Mouse (Mus musculus) spleen, adult 18-20 months (tissue): ENCODE results near the gene Ano6.

Experiments
- DNase-seq, 2 experiments: peaks; one replicate each; pipeline ENCODE4 v3.0.0; 2022; ENCODE audit warnings: mixed read lengths in 2 of 2

The Ano6 gene

DNA sequence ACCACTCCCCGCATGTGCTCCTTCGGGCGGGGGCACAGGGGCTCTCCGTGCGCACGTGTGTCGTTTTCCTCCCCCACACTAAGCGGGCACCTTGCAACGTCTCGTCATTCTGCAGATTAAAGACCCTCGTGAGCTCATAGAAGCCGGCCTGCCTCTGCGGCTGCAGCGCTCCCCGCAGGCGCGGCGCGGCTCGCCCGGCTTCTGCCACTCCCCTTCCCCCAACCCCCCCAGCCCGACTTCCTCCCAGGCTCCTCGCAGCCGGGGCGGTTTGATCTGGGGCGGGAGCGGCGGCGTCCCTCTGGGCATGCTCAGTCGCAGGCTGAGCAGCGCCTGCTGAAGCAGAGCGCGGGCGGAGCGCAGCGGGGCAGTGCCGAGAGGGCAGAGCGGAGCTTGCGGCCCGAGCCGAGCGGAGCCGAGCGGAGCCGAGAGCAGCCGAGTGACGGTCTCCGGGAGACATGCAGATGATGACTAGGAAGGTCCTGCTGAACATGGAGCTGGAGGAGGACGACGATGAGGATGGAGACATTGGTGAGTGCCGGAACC is at the start of gene Ano6:
TSS of gene Ano6 (plus strand) at position 315 of the 543 bp plus-strand sequence.
- DNase-seq, result peak; percentile 90 to 92

DNA sequence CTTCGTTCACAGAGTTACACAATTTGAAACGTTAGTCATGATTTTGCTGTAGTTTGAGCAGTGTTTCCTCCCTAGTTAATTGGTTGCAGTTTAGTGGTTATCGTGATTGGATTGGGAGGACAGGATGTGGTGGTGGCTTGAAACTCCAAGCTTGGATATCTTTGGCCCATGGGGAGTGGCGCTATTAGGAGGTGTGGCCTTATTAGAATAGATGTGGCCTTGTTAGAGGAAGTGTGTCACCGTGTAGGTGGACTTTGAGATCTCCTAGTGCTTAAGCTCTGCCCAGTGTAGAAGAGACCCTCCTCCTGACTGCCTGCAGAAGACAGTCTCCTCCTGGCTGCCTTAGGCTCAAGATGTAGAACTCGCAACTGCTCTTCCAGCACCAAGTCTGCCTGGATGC is 47.7 kb upstream of the Ano6 start:
- no peak for DNase-seq

DNA sequence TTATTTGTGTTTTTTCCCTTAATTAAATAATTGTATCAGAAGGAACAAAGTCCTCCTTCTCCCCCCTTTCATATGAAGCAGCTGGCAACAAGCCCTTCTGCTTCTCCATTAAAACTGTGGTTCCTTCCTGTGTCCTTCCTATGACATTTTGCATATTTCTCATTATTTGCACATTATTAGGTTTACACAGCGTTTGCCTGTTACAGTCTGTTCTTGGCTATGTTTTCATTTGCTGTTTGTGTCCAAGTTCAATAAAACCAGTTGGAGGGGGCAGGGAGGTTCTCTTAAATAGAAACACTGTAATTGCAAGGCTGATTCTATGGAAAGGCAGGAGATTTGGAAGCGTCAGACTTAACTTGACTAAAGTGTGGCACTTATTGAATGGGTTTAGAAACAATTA is 46.8 kb upstream of the Ano6 start:
- no peak for DNase-seq

DNA sequence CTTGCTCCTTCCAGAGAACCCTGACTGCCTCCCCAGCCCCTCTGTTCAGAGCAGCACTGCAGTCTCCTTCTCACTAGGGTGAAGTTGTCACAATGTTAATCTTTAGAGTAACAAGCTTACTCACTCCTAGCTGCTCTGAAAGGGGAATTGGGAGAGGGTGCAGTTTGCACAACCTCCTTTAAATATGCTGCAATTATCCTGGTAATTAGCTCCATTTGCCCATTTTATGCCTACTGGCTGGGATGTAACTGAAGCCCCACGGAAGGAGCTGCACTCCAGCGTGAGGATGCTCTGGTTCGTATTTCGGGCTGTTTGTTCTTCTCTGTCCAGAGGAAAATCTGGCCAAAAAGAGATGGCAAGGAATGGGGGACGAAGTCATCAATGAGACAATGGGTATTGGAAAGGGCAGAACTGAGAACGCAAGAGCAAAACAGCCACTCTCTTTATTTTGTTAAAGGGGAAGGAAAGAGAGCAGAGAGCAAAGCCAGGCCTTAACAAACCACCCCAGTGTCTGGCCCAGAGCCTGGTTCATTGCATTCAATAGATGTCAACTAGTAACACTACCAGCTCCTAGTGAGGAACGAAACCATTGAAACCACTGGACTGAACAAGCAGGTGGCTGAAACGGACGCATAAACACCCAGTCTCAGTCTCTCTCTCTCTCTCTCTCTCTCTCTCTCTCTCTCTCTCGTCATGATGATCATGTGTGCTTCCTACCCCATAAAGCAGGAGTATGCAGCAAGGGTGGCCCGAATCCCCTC is 45.1 kb upstream of the Ano6 start:
- DNase-seq, result no peak

DNA sequence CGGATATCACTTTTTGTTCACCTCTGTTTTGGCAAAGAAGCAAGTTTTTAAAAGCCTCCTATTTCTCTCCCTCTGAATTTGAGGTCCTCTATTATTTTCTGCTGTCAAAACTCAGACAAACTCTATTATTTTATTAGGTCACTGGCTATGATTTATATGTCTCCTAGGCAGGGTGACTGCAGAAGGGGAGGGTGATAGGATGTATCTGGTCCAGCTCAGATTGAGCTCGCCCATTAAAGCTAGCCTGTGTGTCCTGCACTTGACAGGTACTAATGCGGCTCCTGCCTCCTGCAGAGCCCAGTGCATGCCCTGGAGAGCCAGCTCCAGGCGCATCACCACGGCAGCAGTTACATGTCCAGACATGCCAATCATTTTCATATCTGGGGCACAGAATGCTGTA is 44.1 kb upstream of the Ano6 start:
- no peak for DNase-seq

DNA sequence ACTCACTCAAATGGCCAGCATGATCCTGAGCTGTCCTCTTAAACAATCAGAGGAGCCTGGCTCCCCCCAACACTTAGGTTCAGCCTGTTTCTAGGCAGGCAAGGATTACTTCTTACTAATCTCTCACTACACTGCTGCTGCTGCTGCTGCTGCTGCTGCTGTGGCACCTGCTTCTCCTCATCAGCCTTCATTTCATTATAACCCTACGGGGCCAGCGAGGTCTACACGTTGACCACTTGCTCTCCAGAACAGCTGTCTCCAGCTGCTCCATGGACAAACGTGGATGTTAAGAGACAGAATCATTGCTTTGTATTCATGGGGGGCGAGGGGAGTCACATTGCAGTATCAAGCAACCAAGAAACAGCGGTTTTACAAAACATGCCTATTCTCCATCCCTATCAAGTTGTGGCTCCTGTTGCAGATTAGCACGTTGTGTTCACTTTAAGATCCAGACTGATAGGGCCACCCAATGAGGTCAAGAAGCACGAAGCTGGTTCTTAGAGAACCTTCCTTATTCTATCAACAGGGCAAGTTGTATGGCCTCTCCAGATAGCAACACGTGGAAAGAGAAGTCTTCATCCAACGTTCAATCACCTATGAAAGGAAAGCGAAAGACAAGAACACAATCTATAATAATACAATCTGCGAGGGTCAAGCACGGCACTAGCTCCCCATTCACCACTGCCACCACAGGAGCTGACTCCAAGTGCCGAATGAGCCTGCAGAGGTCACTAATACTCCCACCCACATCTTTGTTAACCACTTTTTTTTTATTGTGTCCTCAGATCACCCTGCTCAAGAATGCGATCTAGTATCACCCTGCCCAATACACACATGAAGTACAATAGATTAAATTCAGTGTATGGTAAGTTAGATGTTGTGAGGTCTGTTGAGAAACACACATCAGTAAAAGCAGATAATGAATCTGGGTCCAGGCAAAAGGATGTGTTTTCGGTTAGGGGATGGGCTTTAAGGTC is 43.4 kb upstream of the Ano6 start:
- DNase-seq, result no peak

DNA sequence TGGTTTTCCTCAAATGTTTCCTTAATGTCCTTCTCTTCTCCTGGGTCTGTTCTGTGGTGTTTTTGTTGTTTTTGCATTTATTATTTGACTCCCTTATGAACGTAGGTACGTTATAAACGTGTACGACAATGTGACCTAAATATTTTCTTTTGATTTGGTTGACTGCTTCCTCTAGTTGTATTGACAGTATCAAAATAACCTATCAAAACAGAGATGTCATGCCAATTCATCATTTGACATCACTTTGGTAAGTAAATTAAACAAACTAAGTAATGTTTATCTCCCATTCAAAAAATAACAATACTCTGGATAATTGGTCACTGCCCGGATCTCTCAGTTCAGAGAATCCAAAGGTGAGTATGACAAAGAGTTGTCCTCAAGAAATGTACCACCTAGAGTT is 41.4 kb upstream of the Ano6 start:
- no peak for DNase-seq

DNA sequence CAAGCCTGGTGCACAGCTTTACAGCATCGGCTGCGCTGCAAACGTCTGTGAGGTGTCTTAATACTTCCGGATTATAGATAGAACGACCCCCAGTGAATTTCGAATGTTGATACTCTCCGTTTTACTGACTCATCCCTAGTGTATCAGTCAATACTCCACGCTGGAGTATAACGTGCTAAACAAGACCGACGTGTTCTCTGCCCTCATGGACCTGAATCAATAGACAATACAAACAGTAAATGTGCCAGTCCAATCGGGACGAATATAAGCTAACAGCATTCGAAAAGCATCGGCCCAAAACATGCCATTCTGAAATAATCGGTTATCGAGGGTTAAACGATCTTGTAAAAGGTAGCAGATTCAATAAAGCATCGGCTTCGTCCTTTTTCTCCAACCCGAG is 40.6 kb upstream of the Ano6 start:
- no peak for DNase-seq

DNA sequence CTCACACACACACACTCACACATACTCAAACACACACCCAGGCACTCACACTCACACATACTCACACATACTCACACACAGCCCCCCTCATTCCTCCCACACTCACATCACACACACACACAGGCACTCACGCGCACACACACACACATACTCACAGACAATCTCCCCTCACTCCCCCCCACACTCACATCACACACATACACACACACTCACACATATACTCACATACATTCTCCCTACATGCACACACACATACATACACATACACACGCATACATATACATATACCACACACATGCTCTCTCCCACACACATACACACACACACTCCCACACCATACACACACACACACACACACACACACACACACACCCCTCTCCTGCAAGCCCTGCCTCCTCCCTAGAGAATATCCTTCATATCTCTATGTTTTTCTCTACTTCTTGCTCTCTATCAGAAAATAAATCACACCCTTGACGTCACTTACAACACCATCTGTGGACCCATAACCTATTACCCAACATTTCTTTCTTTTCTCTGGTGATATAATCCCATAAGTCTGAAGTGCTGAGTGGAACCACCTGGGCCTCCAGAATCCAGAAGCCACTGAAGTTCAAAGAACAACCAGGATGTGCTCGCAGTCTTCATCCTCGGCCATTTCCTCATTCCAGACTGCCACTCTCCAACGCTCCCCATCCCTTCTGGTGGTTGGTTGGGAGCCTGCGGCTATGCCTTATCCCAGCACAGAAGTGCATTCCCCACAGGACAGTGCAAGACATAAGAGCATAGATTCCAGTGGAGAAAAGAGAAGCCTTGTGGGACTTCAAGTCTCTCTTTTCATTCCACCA is 38.6 kb upstream of the Ano6 start:
- DNase-seq, result no peak

DNA sequence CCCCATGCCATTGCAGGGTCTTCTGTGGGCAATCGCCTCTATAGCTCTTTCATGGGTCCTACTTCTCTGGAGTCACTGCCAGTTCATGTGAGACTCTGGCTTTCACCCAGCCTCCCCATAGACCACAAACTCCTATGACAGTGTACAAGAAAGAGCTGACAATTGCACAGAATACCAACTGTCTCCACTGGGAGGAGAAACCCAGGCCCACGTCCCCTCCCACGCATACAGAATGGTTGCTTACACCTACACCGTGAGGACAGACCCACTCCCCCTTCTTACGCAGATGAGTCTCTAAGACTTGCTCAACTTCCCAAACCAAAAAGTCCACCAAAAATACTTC is 38.0 kb upstream of the Ano6 start:
- DNase-seq, result no peak

DNA sequence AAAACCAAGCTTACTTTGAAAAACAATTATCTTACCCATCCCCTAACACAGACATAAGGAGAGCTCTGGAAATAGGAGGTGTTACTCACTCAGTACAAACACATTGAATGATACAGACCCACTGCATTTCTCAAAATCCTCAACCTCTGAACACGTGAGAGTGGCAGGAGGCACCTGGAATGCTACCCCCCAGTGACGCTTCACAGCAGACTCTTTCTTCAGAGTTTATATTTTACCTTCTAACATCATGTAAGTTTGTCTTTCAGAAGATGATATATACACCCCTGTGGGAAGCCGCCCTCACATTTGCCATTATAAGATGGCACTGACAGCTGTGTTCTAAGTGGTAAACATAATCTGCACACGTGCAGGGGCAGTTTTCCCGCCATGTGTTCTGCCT is 37.6 kb upstream of the Ano6 start:
- no peak for DNase-seq

DNA sequence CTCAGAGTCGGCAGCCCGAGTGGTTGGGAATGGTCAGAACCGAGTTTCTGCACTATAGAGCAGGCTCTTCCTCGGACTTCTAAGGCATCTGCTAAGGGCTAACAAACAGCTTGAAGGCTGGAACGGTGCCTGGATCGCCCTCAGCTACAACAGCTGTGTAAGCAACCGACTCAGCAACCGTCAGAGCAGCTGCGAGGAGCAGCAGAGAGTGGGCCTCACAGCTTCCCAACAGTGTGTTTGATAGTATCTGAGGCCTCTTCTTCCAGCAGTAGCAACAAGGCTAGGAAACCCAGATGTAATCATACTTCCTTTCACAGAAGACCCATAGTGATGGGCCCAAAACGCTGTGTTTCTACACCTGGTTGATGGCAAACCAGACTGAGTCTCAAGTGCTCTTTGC is 33.5 kb upstream of the Ano6 start:
- no peak for DNase-seq

DNA sequence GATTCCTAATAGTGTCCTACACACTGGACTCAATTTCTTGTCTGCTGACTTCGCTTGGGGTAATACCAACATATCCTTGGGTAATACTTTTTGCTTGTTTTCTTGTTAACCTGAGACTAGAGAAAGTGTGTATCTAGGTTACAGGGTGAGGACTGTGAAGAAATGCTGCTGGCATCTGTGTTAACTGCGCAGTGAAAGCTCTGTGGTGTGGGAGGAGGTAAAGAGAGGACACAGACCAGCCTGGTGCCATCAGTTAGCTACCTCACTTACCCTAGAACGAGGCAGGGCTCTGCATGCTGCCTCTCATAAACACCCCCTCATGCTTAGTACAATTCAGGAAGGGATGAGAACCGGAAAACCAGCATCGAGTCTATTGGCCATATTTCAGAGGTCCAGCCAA is 32.6 kb upstream of the Ano6 start:
- no peak for DNase-seq

DNA sequence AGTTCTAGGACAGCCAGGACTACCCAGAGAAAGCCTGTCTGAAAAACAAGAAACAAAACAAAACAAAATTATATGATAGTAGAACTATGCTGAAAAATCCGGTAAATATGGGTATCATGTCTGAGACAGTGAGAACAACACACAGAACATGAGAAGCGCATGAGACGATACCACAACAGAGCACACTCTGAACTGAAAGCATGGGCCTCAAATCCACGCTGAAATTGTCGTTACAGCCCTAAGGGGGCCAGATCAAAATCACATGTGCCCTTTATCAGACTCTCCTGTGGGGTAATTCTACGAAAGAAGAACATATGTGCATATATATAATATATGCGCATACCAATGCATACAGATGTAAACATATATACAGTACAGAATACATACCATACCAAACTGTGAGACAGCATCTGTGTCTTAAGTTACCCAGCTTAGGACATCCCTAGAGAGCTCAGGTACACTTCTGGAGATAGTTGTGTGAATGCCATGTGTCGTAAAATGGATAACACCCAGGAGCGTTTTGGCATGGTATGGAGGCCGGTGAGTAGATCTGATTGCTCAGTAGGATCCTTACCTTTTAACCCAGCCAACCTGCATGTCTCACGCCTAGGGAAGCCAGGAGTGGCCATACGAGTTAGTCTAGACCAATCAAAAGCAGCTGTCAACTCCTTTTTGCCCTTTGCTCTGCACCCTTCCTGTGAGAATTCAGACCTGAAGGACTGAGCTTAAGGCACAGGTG is 31.8 kb upstream of the Ano6 start:
- no peak for DNase-seq

DNA sequence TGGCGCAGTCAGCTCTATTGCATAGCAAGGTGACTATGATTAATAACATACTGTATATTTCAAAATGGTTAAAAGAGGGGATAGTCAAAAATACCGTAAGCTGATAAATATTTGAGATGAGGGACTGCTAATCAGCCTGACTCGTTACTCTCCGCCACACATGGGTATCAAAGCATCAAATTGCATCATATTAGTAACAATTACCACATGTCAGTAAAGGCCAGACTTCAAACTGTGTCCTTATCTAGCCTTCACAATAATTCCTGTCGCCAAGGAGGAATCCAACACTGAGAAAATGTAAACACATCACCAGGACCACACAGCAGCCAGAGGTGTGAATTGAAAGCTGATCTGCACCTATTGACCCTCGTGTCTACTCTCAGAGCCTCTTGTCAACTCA is 30.8 kb upstream of the Ano6 start:
- no peak for DNase-seq

DNA sequence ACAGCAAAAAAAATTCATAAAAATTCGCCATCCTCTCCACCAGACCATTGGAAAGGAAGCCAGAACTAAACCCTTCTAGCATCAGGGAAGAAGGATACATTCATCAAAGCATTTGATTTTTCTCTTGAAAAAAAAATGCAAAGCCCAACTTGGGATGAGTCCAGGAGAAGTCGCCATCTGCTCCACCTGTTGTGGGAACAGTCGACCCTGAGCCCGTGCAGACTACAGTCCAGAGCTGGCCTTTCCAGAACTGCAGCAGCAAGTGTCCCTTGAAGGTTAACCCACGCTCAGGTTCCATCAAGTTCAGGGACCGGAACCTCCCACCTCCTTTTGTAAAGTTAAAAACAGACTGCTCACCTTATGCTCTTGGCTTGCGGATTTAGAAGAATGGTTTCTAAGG is 29.2 kb upstream of the Ano6 start:
- DNase-seq, result no peak

DNA sequence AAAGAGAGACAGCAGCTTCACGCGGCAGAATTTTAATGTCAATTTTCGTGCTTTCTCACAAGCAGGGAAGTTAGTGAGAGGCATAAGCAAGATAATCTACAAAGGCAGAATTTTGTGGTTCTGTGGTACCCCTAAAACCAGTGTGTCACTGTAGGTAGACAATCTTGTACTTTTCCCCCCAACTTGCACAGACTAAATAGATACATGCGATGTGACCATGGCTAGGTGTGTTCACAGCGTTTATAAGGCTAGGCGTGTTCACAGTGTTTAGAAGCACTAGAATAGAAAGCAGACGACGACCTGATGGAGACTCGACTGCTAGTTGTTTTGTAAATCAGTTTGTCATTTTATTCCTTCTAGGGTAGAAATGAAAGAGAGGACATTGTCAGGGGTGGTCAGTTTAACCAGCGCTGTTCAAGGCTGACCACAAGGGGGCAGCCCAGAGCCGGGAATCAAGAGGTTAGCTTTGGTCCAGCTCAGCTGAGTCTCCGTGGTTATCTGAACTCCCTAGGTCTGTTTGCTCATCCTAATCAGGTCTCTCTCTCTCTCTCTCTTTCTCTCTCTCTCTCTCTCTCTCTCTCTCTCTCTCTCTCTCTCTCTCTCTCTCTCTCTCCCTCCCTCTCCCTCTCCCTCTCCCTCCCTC is 27.9 kb upstream of the Ano6 start:
- peak; percentile 36 to 70 for DNase-seq

DNA sequence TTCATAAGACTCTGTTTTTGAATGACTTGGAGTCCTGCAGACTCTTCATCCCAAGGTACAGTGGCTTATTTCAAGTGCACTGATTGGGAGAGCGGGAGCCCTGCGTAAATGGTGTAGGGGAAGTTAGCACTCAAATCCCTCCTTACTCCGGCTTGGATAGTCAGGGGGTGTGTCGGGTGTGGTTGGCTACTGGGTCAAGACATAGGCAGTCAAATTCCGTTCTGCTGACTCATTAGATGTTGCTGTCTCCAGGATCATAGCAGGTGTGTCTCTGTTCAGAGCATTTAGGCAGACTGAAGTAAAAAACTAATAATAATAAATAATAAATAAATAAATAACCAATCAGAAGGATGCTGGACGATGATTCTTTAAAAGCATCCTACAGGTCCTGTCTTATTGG is 27.2 kb upstream of the Ano6 start:
- no peak for DNase-seq

DNA sequence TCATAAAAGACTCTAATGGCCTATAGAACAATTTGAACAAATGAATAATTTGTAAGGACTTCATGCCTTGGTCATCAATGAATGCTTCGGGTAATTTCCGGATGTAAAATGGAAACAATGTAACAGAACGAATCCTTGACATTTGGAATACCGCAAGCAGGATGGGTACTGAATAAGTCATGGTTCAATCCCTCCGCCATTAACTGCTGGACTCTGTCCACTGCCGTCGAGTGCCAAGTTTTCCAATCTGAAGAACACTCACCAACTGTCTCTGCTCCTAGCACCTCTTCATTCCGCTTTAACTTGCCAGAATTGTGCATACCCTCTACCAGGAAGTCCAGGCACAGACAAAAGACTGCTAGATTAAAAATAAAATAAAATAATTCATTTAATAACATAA is 25.4 kb upstream of the Ano6 start:
- DNase-seq, result no peak

DNA sequence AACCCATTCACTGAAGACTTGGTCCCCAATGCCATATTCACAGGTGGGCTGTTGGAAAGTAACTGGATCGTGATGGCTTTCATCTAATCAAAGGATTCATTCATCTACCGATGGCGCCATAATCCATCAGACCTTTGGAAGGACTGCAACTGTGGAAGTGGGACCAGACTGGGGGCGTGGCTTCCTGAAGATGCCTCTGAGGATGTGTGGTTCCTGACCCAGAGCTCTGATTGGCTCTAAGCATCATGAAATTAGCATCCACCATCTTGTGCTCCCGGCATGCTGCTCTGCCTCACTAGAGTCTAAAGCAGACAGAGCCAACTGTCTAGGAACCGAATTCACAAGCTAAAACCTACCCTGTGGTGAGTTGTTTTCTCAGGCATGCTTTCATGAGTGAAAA is 24.7 kb upstream of the Ano6 start:
- no peak for DNase-seq

DNA sequence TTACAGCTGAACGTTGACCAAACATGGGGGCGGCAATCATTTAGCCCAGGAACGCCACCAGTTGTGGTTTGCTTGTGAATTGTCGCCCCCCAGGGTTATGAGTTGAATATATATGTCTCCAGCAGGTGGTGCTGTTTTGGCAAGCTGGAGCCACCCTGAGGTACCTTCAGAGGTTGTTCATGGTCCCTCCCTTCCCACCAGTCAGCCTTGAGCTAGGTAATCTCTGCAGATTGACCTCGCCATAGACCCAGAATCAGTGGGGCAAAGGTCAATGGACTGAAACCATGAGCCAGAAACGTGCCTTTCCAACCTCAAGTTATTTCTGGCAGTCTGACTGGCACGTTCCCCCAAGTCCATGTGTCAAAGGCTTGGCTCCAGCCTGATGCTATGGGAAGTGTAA is 22.8 kb upstream of the Ano6 start:
- DNase-seq, result no peak

DNA sequence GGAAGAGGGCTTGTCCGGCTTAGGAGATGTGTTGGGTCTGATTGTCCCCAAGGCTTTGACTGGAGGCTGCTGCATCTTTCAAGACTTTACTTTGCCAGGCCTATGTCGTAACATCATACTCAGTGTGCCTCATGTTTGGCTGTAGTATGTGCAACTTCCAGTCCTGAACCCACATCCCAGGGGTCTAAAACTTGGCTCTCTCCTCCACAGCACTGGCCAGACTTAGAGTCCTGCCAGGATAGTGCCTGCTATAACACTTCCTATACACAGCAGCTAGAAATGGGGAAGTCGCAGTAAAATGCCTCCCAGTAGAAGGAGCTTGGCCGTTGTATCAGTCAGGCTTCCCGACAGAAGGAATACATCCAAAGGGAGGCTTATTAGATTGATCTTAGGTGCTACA is 21.9 kb upstream of the Ano6 start:
- DNase-seq, result no peak
